Mouse (Mus musculus): Measurements from ENCODE around the gene Ficd.

GRCm38 (mm10) chr5:113773664-113774063 lies 38.1 kb downstream of the Ficd start:
- TF ChIP-seq POLR2A (IDR thresholded peaks at IDR 0.05; ENCODE audit: low read depth, low read length) (no peak), CTCF (IDR thresholded peaks at IDR 0.05; ENCODE audit: extremely low read depth, insufficient read length, insufficient replicate concordance, low read depth, low read length) (peak; percentile 98)

Measured in small intestine, adult 2 months (tissue).